Mouse (Mus musculus): ENCODE results near the gene Eml4. TPM values are rescaled to one million over a fixed set of nuclear protein-coding genes. Genes with fewer than 3 reads are reported as not detected.

Gene Eml4
- polyA plus RNA-seq, 2 experiments, result 42.5 to 47.9 TPM

GRCm38 (mm10) chr17:83375848-83376247 is 25.1 kb downstream of the Eml4 start:
- H3K4me2 ChIP-seq (replicated peaks; ENCODE audit: low read depth, low read length, severe bottlenecking), result no peak overlapping the region
- H3K9ac ChIP-seq (ENCODE audit: low read depth, low read length, severe bottlenecking), result no peak overlapping the region
- TF ChIP-seq POLR2A (IDR thresholded peaks at IDR 0.05; ENCODE audit: borderline replicate concordance, extremely low read depth, insufficient read depth, insufficient read length), result no peak
- H3K27ac ChIP-seq (replicated peaks; ENCODE audit: low read depth, low read length), result no peak overlapping the region
- no peaks in the 10 kb centered on the region for H3K9me3 ChIP-seq (ENCODE audit: control insufficient read depth, low read length)
- H3K36me3 ChIP-seq (ENCODE audit: control insufficient read depth, insufficient read depth, low read length), result 0 out of 2 replicates have a peak, but pooled peaks cover 3% of the 10 kb centered on the region
- ATAC-seq (ENCODE audit: low FRiP score, low read depth) (no peak), DNase-seq (ENCODE audit: low spot score) (peak; percentile 24)
- WGBS, result 32% methylated on average over 3 of the region's 3 CpGs
- H3K4me1 ChIP-seq (ENCODE audit: control insufficient read depth, insufficient read depth, low read length), result no peaks in the 10 kb centered on the region
- H3K4me3 ChIP-seq (replicated peaks; ENCODE audit: low read length), result no peak overlapping the region
- no peaks in the 10 kb centered on the region for H3K27me3 ChIP-seq (ENCODE audit: control insufficient read depth, insufficient read depth, low read length)

GRCm38 (mm10) chr17:83376801-83377200 is 26.1 kb downstream of the Eml4 start:
- Histone ChIP-seq H3K4me1 (ENCODE audit: control insufficient read depth, insufficient read depth, low read length) (no peaks in the 10 kb centered on the region), H3K9me3 (ENCODE audit: control insufficient read depth, low read length) (no peaks in the 10 kb centered on the region), H3K27me3 (ENCODE audit: control insufficient read depth, insufficient read depth, low read length) (no peaks in the 10 kb centered on the region), H3K4me3 (replicated peaks; ENCODE audit: low read length) (no peak overlapping the region), H3K9ac (ENCODE audit: low read depth, low read length, severe bottlenecking) (no peak overlapping the region), H3K27ac (replicated peaks; ENCODE audit: low read depth, low read length) (no peak overlapping the region), H3K36me3 (ENCODE audit: control insufficient read depth, insufficient read depth, low read length) (no peaks in the 10 kb centered on the region), H3K4me2 (replicated peaks; ENCODE audit: low read depth, low read length, severe bottlenecking) (no peak overlapping the region)
- TF ChIP-seq POLR2A (IDR thresholded peaks at IDR 0.05; ENCODE audit: borderline replicate concordance, extremely low read depth, insufficient read depth, insufficient read length), result no peak
- ATAC-seq (ENCODE audit: low FRiP score, low read depth) (no peak), DNase-seq (ENCODE audit: low spot score) (no peak)
- WGBS, result 65% methylated on average over 4 of the region's 4 CpGs

DNA sequence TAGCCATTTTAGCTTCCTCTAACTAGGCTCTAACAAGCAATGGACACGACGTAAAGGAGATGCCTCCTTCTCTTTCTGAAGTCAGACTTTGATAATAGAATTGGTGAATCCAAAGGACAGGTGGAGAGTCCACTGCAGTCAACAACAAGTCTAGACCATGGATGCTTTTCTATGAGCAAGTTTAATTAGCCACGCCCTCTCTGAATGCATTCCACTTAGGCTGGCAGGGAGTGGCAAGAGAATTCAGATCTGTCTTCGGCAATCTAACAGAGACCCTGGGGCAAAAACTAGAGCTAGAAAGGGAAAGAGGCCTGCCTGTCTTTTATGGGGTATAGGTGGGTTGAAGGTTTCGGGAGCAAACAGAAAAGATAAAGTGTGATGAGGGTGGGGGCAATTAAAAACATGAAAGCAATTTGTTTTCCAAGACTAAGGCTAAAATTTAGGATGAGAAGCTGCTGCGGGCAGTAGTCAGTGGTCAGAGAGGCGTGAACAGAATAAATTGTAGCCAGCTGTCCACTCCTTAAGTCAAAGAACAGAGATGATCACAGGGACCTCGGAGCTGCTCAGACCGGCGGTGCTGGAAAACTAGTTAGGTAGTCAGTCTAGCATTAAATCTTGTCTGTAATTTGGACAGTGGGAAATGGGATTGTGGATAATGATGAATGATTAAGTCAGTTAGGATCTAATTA is 27.2 kb downstream of the Eml4 start:
- Histone ChIP-seq H3K9me3 (ENCODE audit: control insufficient read depth, low read length) (no peaks in the 10 kb centered on the region), H3K9ac (ENCODE audit: low read depth, low read length, severe bottlenecking) (no peak overlapping the region), H3K4me1 (ENCODE audit: control insufficient read depth, insufficient read depth, low read length) (no peaks in the 10 kb centered on the region), H3K4me3 (replicated peaks; ENCODE audit: low read length) (no peak overlapping the region), H3K27me3 (ENCODE audit: control insufficient read depth, insufficient read depth, low read length) (no peaks in the 10 kb centered on the region), H3K36me3 (ENCODE audit: control insufficient read depth, insufficient read depth, low read length) (no peaks in the 10 kb centered on the region), H3K4me2 (replicated peaks; ENCODE audit: low read depth, low read length, severe bottlenecking) (no peak overlapping the region), H3K27ac (replicated peaks; ENCODE audit: low read depth, low read length) (no peak overlapping the region)
- TF ChIP-seq POLR2A (IDR thresholded peaks at IDR 0.05; ENCODE audit: borderline replicate concordance, extremely low read depth, insufficient read depth, insufficient read length), result no peak
- no peak for ATAC-seq (ENCODE audit: low FRiP score, low read depth)
- 46% methylated on average over 10 of the region's 10 CpGs for WGBS
- DNase-seq (ENCODE audit: low spot score), result no peak

DNA sequence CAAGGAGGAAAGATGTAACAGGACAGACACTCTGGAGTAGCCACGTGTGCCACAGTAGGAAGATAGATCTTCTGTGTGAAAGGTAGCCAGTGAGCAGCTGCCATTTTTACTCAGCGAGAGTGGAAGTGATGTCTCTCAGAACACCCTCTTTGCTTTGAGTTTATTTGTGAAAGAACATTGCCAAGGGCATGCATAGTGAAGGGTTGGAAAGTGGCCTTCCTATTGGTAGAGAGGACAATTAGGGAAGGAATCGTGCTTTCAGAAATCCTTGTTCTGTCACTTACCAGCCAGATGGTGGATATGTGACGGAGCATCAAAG is 27.7 kb downstream of the Eml4 start:
- H3K4me2 ChIP-seq (replicated peaks; ENCODE audit: low read depth, low read length, severe bottlenecking), result no peak overlapping the region
- no peak overlapping the region for H3K4me3 ChIP-seq (replicated peaks; ENCODE audit: low read length)
- no peak overlapping the region for H3K27ac ChIP-seq (replicated peaks; ENCODE audit: low read depth, low read length)
- no peaks in the 10 kb centered on the region for H3K27me3 ChIP-seq (ENCODE audit: control insufficient read depth, insufficient read depth, low read length)
- 67% methylated on average over 4 of the region's 4 CpGs for WGBS
- no peaks in the 10 kb centered on the region for H3K9me3 ChIP-seq (ENCODE audit: control insufficient read depth, low read length)
- no peaks in the 10 kb centered on the region for H3K36me3 ChIP-seq (ENCODE audit: control insufficient read depth, insufficient read depth, low read length)
- ATAC-seq (ENCODE audit: low FRiP score, low read depth) (no peak), DNase-seq (ENCODE audit: low spot score) (no peak)
- H3K9ac ChIP-seq (ENCODE audit: low read depth, low read length, severe bottlenecking), result no peak overlapping the region
- no peak for TF ChIP-seq POLR2A (IDR thresholded peaks at IDR 0.05; ENCODE audit: borderline replicate concordance, extremely low read depth, insufficient read depth, insufficient read length)
- H3K4me1 ChIP-seq (ENCODE audit: control insufficient read depth, insufficient read depth, low read length), result no peaks in the 10 kb centered on the region

GRCm38 (mm10) chr17:83379366-83379765 is 28.6 kb downstream of the Eml4 start:
- no peak for ATAC-seq (ENCODE audit: low FRiP score, low read depth)
- Histone ChIP-seq H3K36me3 (ENCODE audit: control insufficient read depth, insufficient read depth, low read length) (no peaks in the 10 kb centered on the region), H3K4me3 (replicated peaks; ENCODE audit: low read length) (no peak overlapping the region), H3K4me1 (ENCODE audit: control insufficient read depth, insufficient read depth, low read length) (no peaks in the 10 kb centered on the region), H3K9ac (ENCODE audit: low read depth, low read length, severe bottlenecking) (no peak overlapping the region), H3K27ac (replicated peaks; ENCODE audit: low read depth, low read length) (no peak overlapping the region), H3K27me3 (ENCODE audit: control insufficient read depth, insufficient read depth, low read length) (no peaks in the 10 kb centered on the region), H3K9me3 (ENCODE audit: control insufficient read depth, low read length) (no peaks in the 10 kb centered on the region), H3K4me2 (replicated peaks; ENCODE audit: low read depth, low read length, severe bottlenecking) (no peak overlapping the region)
- no peak for DNase-seq (ENCODE audit: low spot score)
- 86% methylated on average over 2 of the region's 2 CpGs for WGBS
- TF ChIP-seq POLR2A (IDR thresholded peaks at IDR 0.05; ENCODE audit: borderline replicate concordance, extremely low read depth, insufficient read depth, insufficient read length), result no peak
